Mouse (Mus musculus) midbrain, embryonic 16.5 days (tissue): ENCODE results near the gene Col4a1. TPM values are rescaled to one million over a fixed set of nuclear protein-coding genes. Genes with fewer than 3 reads are reported as not detected.

Experiments used
- ATAC-seq: fragments of 200-750 bp; cut with Nextera tagmentation; 2 replicates; pipeline ENCODE4 v1.8.0; 2017; ENCODE audit warnings: moderate TSS enrichment
- H3K27ac ChIP-seq: fragments of 300-500 bp; sonication (generic); 2 replicates; pipeline ENCODE4 v1.5.1; 2014; ENCODE audit warnings: mild to moderate bottlenecking, low read length, mixed read lengths
- H3K27me3 ChIP-seq: fragments of 300-500 bp; sonication (generic); 2 replicates; pipeline ENCODE4 v1.6.1; 2014; ENCODE audit warnings: low read depth, low read length, mixed read lengths; ENCODE audit not compliant: control insufficient read depth, insufficient read depth
- H3K36me3 ChIP-seq: fragments of 300-500 bp; sonication (generic); 2 replicates; pipeline ENCODE4 v1.6.1; 2014; ENCODE audit warnings: mild to moderate bottlenecking, low read length, moderate library complexity, mixed read lengths; ENCODE audit not compliant: control insufficient read depth, insufficient read depth
- H3K4me1 ChIP-seq: fragments of 300-500 bp; sonication (generic); 2 replicates; pipeline ENCODE4 v1.6.1; 2014; ENCODE audit warnings: mild to moderate bottlenecking, low read length, mixed read lengths; ENCODE audit not compliant: control insufficient read depth, insufficient read depth
- H3K4me2 ChIP-seq: fragments of 300-500 bp; sonication (generic); 2 replicates; pipeline ENCODE4 v1.6.1; 2014; ENCODE audit warnings: mild to moderate bottlenecking, low read length, mixed read lengths
- H3K4me3 ChIP-seq: fragments of 300-500 bp; sonication (generic); 2 replicates; pipeline ENCODE4 v1.5.1; 2014; ENCODE audit warnings: low read depth, mild to moderate bottlenecking, low read length, moderate library complexity, mixed read lengths
- H3K9ac ChIP-seq: fragments of 300-500 bp; sonication (generic); 2 replicates; pipeline ENCODE4 v1.6.1; 2014; ENCODE audit warnings: low read depth, low read length, mixed read lengths
- H3K9me3 ChIP-seq: fragments of 300-500 bp; sonication (generic); replicated peaks from 2 replicates; pipeline ENCODE4 v1.6.1; 2014; ENCODE audit warnings: mild to moderate bottlenecking, low read length, mixed read lengths; ENCODE audit not compliant: control insufficient read depth, poor library complexity, severe bottlenecking
- WGBS: fragments of 180-500 bp; shearing (Covaris S2); extraction: QIAGEN DNeasy Blood & Tissue Kit; methylation state at CpG from one replicate; pipeline ENCODE4 v1.1.7; 2014; 5-methylcytosine and 5-hydroxymethylcytosine counted together
- polyA plus RNA-seq: library from polyadenylated mRNA; unstranded; fragments of >200 nt; fragmentation: Nextera tagmentation; extraction: Ambion mirVana; gene quantifications from 2 replicates; pipeline ENCODE4 v1.2.1, GENCODE M21; 2015

The Col4a1 gene
- polyA plus RNA-seq, 1 experiment from 2014 or later = 73.6 TPM

GRCm38 (mm10) chr8:11225577-11226434 lies 86.8 kb downstream of the Col4a1 start:
- no peak for ATAC-seq
- 82% methylated on average over 13 of the region's 13 CpGs for WGBS
- no peaks in the 10 kb centered on the region for H3K4me1 ChIP-seq

GRCm38 (mm10) chr8:11224178-11224577 lies 88.4 kb downstream of the Col4a1 start:
- Histone ChIP-seq H3K27me3 (no peaks in the 10 kb centered on the region), H3K9me3 (no peaks in the 10 kb centered on the region), H3K4me2 (no peak overlapping the region), H3K9ac (no peak overlapping the region), H3K36me3 (no peaks in the 10 kb centered on the region), H3K4me1 (no peaks in the 10 kb centered on the region), H3K27ac (no peak overlapping the region), H3K4me3 (no peak overlapping the region)
- WGBS = 73% methylated on average over 7 of the region's 7 CpGs
- no peak for ATAC-seq

More at GRCm38 (mm10) chr8:11225577-11226434, 86.8 kb downstream of the Col4a1 start:
- Histone ChIP-seq H3K27me3 (no peaks in the 10 kb centered on the region), H3K9ac (no peak overlapping the region), H3K36me3 (no peaks in the 10 kb centered on the region), H3K4me3 (no peak overlapping the region), H3K27ac (no peak overlapping the region), H3K9me3 (no peaks in the 10 kb centered on the region), H3K4me2 (no peak overlapping the region)

- H3K9ac ChIP-seq = no peak overlapping the region
- ATAC-seq = no peak
- no peaks in the 10 kb centered on the region for H3K36me3 ChIP-seq
- no peaks in the 10 kb centered on the region for H3K4me1 ChIP-seq
- 94% methylated on average over 5 of the region's 5 CpGs for WGBS
- no peaks in the 10 kb centered on the region for H3K27me3 ChIP-seq
- H3K4me2 ChIP-seq = no peak overlapping the region
- no peak overlapping the region for H3K4me3 ChIP-seq
- H3K27ac ChIP-seq = no peak overlapping the region
- H3K9me3 ChIP-seq = no peaks in the 10 kb centered on the region
Measured at GRCm38 (mm10) chr8:11221353-11221752, 91.3 kb downstream of the Col4a1 start.

GRCm38 (mm10) chr8:11219282-11219681 lies 93.3 kb downstream of the Col4a1 start:
- H3K4me2 ChIP-seq = no peak overlapping the region
- no peak for ATAC-seq
- no peaks in the 10 kb centered on the region for H3K9me3 ChIP-seq
- no peak overlapping the region for H3K9ac ChIP-seq
- no peak overlapping the region for H3K4me3 ChIP-seq
- H3K27me3 ChIP-seq = no peaks in the 10 kb centered on the region
- H3K36me3 ChIP-seq = no peaks in the 10 kb centered on the region
- WGBS = 90% methylated on average over 6 of the region's 6 CpGs
- no peaks in the 10 kb centered on the region; the same call in 1 of the 2 replicates for H3K4me1 ChIP-seq
- no peak overlapping the region for H3K27ac ChIP-seq

- H3K4me2 ChIP-seq = no peak overlapping the region
- no peaks in the 10 kb centered on the region; the same call in 1 of the 2 replicates for H3K4me1 ChIP-seq
- WGBS = 23% methylated on average over 1 of the region's 1 CpGs
- H3K27ac ChIP-seq = no peak overlapping the region
- no peak overlapping the region for H3K4me3 ChIP-seq
- no peak overlapping the region for H3K9ac ChIP-seq
- no peaks in the 10 kb centered on the region for H3K9me3 ChIP-seq
- H3K36me3 ChIP-seq = no peaks in the 10 kb centered on the region
- peak; percentile 73 for ATAC-seq
- no peaks in the 10 kb centered on the region for H3K27me3 ChIP-seq
Measured at GRCm38 (mm10) chr8:11215231-11215630, 97.4 kb downstream of the Col4a1 start.

- 80% methylated on average over 8 of the region's 8 CpGs for WGBS
- no peak overlapping the region for H3K9ac ChIP-seq
Measured at GRCm38 (mm10) chr8:11206509-11206908, 106.1 kb downstream of the Col4a1 start.

GRCm38 (mm10) chr8:11205532-11205931 lies 107.1 kb downstream of the Col4a1 start:
- Histone ChIP-seq H3K4me3 (no peak overlapping the region), H3K9me3 (no peaks in the 10 kb centered on the region), H3K36me3 (no peaks in the 10 kb centered on the region), H3K4me2 (no peak overlapping the region), H3K27me3 (no peaks in the 10 kb centered on the region), H3K4me1 (no peaks in the 10 kb centered on the region), H3K27ac (no peak overlapping the region), H3K9ac (no peak overlapping the region)
- no peak for ATAC-seq
- 89% methylated on average over 9 of the region's 9 CpGs for WGBS

More at GRCm38 (mm10) chr8:11206509-11206908, 106.1 kb downstream of the Col4a1 start:
- Histone ChIP-seq H3K9me3 (no peaks in the 10 kb centered on the region), H3K4me3 (no peak overlapping the region), H3K27ac (no peak overlapping the region), H3K4me2 (no peak overlapping the region), H3K36me3 (no peaks in the 10 kb centered on the region), H3K4me1 (no peaks in the 10 kb centered on the region; the same call in 1 of the 2 replicates), H3K27me3 (no peaks in the 10 kb centered on the region)
- no peak for ATAC-seq

GRCm38 (mm10) chr8:11203260-11204110 lies 109.1 kb downstream of the Col4a1 start:
- no peaks in the 10 kb centered on the region for H3K27me3 ChIP-seq
- H3K9ac ChIP-seq = no peak overlapping the region
- no peaks in the 10 kb centered on the region for H3K4me1 ChIP-seq
- no peak overlapping the region for H3K4me2 ChIP-seq
- no peak overlapping the region for H3K4me3 ChIP-seq
- no peak overlapping the region for H3K27ac ChIP-seq
- no peaks in the 10 kb centered on the region for H3K9me3 ChIP-seq
- H3K36me3 ChIP-seq = no peaks in the 10 kb centered on the region
- 76% methylated on average over 12 of the region's 12 CpGs for WGBS
- no peak for ATAC-seq

GRCm38 (mm10) chr8:11198650-11199049 lies 114.0 kb downstream of the Col4a1 start:
- Histone ChIP-seq H3K4me3 (no peak overlapping the region), H3K9ac (no peak overlapping the region), H3K27me3 (no peaks in the 10 kb centered on the region), H3K27ac (no peak overlapping the region), H3K9me3 (no peaks in the 10 kb centered on the region), H3K4me1 (no peaks in the 10 kb centered on the region), H3K36me3 (no peaks in the 10 kb centered on the region), H3K4me2 (no peak overlapping the region)
- WGBS = 66% methylated on average over 7 of the region's 7 CpGs
- no peak for ATAC-seq
